Mouse (Mus musculus) monocyte, adult 59 days (primary cell): ENCODE data around the gene Ubash3a. TPM values are rescaled to one million over a fixed set of nuclear protein-coding genes. Genes with fewer than 3 reads are reported as not detected.

ENCODE experiments used
- total RNA-seq, 2 experiments: library from RNA; stranded (reverse); gene quantifications; one replicate each; pipeline ENCODE4 v1.2.4; 2023

Gene Ubash3a
- not detected for total RNA-seq

GRCm38 (mm10) chr17:31207771-31208334 lies at the start of gene Ubash3a:
Ubash3a (plus strand) TSS chr17:31207873.

GRCm38 (mm10) chr17:31165127-31165526 lies 42.5 kb upstream of the Ubash3a start, which contains the start of gene Tff1:
Tff1 (minus strand) TSS chr17:31165277.

GRCm38 (mm10) chr17:31198877-31199276 lies 8.8 kb upstream of the Ubash3a start, which contains the start of gene Tmprss3:
Tmprss3 (minus strand) TSS chr17:31198977.

GRCm38 (mm10) chr17:31276922-31277918 lies 69.5 kb downstream of the Ubash3a start, which contains the start of gene Rsph1:
Rsph1 (minus strand) TSS chr17:31277383.

GRCm38 (mm10) chr17:31286492-31286891 lies 78.8 kb downstream of the Ubash3a start, which contains the start of gene Slc37a1:
Slc37a1 (plus strand) TSS chr17:31286792.

Other genes with a start within 250 kb of the Ubash3a start
- 100 to 1,000 TPM; 138 to 160 TPM for gene Abcg1, start 150.2 kb upstream of the Ubash3a start, total RNA-seq
- not detected for gene Tff3, start 78.2 kb upstream of the Ubash3a start, total RNA-seq
- gene Tff2, start 63.6 kb upstream of the Ubash3a start, total RNA-seq, result not detected
- not detected for gene Tff1, start 42.6 kb upstream of the Ubash3a start, total RNA-seq
- gene Tmprss3, start 8.9 kb upstream of the Ubash3a start, total RNA-seq, result not detected
- under 1 TPM in 1 of 2 experiments, not detected in 1; 0.42 TPM for gene Rsph1, start 69.5 kb downstream of the Ubash3a start, total RNA-seq
- gene Slc37a1, start 78.9 kb downstream of the Ubash3a start, total RNA-seq, result 10 to 100 TPM; 22.8 to 23.9 TPM
- not detected for gene Pde9a, start 178.3 kb downstream of the Ubash3a start, total RNA-seq